Mouse (Mus musculus) hindbrain, embryonic 12.5 days (tissue): ENCODE data around the gene Nup43. TPM values are rescaled to one million over a fixed set of nuclear protein-coding genes. Genes with fewer than 3 reads are reported as not detected.

Experiments
- ATAC-seq: fragments of 200-750 bp; cut with Nextera tagmentation; 2 replicates; pipeline ENCODE4 v1.8.0; 2017; ENCODE audit warnings: moderate TSS enrichment; ENCODE audit not compliant: low FRiP score
- H3K27ac ChIP-seq: fragments of 300-500 bp; sonication (generic); 2 replicates; pipeline ENCODE4 v1.5.1; 2016; ENCODE audit warnings: mild to moderate bottlenecking
- H3K27me3 ChIP-seq: fragments of 300-500 bp; sonication (generic); 2 replicates; pipeline ENCODE4 v1.6.1; 2016; ENCODE audit warnings: mild to moderate bottlenecking
- H3K36me3 ChIP-seq: fragments of 300-500 bp; sonication (generic); 2 replicates; pipeline ENCODE4 v1.6.1; 2016; ENCODE audit warnings: mild to moderate bottlenecking
- H3K4me1 ChIP-seq: fragments of 300-500 bp; sonication (generic); 2 replicates; pipeline ENCODE4 v1.6.1; 2016
- H3K4me2 ChIP-seq: fragments of 300-500 bp; sonication (generic); replicated peaks from 2 replicates; pipeline ENCODE4 v1.6.1; 2016; ENCODE audit warnings: mild to moderate bottlenecking
- H3K4me3 ChIP-seq: fragments of 300-500 bp; sonication (generic); 2 replicates; pipeline ENCODE4 v1.5.1; 2016; ENCODE audit warnings: mild to moderate bottlenecking
- H3K9ac ChIP-seq: fragments of 300-500 bp; sonication (generic); 2 replicates; pipeline ENCODE4 v1.6.1; 2016; ENCODE audit warnings: mild to moderate bottlenecking, moderate library complexity
- H3K9me3 ChIP-seq: fragments of 300-500 bp; sonication (generic); replicated peaks from 2 replicates; pipeline ENCODE4 v1.6.1; 2016; ENCODE audit warnings: mild to moderate bottlenecking
- WGBS: fragments of 180-500 bp; shearing (Covaris S2); methylation state at CpG from one replicate; pipeline ENCODE4 v1.1.7; 2016; 5-methylcytosine and 5-hydroxymethylcytosine counted together
- polyA plus RNA-seq: library from polyadenylated mRNA; unstranded; fragments of >200 nt; fragmentation: Nextera tagmentation; extraction: Ambion mirVana; gene quantifications from 2 replicates; pipeline ENCODE4 v1.2.1, GENCODE M21; 2016

The Nup43 gene
- polyA plus RNA-seq, 1 experiment from 2014 or later = 40.6 TPM

GRCm38 (mm10) chr10:7651057-7651456 is 16.2 kb upstream of the Nup43 start:
- H3K4me3 ChIP-seq = no peak overlapping the region
- ATAC-seq = no peak
- H3K9me3 ChIP-seq = no peaks in the 10 kb centered on the region
- no peak overlapping the region for H3K9ac ChIP-seq
- H3K27ac ChIP-seq = no peak overlapping the region
- 96% methylated on average over 2 of the region's 2 CpGs for WGBS
- no peaks in the 10 kb centered on the region for H3K4me1 ChIP-seq
- no peaks in the 10 kb centered on the region for H3K27me3 ChIP-seq
- no peak overlapping the region for H3K4me2 ChIP-seq
- H3K36me3 ChIP-seq = peaks cover 25% of the 10 kb centered on the region

DNA sequence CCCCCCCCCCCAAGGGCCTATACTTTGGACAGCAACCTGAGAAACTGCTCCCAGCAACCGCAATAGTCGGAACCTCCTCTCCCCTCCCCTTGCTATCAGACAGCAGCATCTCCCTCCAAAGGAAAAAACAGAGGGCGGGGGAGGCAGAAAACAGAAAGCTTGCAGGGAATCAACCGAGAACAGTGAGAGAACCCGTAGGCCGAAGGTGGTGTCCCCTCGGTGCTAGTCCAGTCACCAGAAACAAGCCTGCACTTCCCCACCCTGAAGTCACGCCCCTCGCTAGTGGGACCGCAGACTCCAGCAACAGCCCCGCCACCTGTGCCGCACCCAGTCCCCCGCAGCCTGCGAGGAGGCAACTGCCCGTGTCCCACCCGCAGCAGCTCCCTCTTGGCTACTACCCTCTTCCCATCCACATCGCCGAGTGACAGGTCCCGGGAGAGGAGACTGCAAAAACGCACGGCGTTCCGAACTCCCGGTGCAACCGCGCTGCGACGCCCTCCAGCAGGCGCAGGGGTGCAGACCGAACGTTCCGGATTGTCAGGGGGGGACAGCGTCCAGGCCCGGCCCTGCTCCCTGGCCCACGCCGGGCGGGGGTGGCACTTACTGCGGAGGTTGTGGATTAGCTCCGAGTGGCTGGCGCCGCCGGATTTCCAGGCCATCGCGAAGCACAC is 4.7 kb upstream of the Nup43 start:
- Histone ChIP-seq H3K36me3 (no peaks in the 10 kb centered on the region), H3K4me2 (peak overlapping the region; percentile 83), H3K9ac (peak overlapping the region; percentile 89), H3K27ac (peak overlapping the region; percentile 92), H3K4me1 (peaks cover 10% of the 10 kb centered on the region), H3K27me3 (no peaks in the 10 kb centered on the region), H3K4me3 (peak overlapping the region; percentile 94), H3K9me3 (no peaks in the 10 kb centered on the region)
- ATAC-seq = peak; percentile 79
- under 1% methylated on average over 44 of the region's 44 CpGs for WGBS

GRCm38 (mm10) chr10:7663159-7664026 is 3.9 kb upstream of the Nup43 start:
- H3K36me3 ChIP-seq = no peaks in the 10 kb centered on the region
- peaks cover 17% of the 10 kb centered on the region for H3K4me1 ChIP-seq
- no peaks in the 10 kb centered on the region for H3K27me3 ChIP-seq
- WGBS = under 1% methylated on average over 63 of the region's 64 CpGs
- peak overlapping the region; percentile 83 for H3K4me2 ChIP-seq
- peak overlapping the region; percentile 94 for H3K4me3 ChIP-seq
- peak; percentile 95 for ATAC-seq
- H3K9me3 ChIP-seq = no peaks in the 10 kb centered on the region
- peak overlapping the region; percentile 92 for H3K27ac ChIP-seq
- H3K9ac ChIP-seq = peak overlapping the region; percentile 89

- H3K9ac ChIP-seq = peak overlapping the region; percentile 89; the same call in 1 of the 2 replicates
- no peaks in the 10 kb centered on the region for H3K27me3 ChIP-seq
- WGBS = 73% methylated on average over 6 of the region's 6 CpGs
- no peaks in the 10 kb centered on the region for H3K36me3 ChIP-seq
- no peaks in the 10 kb centered on the region for H3K9me3 ChIP-seq
- peak overlapping the region; percentile 83 for H3K4me2 ChIP-seq
- H3K4me3 ChIP-seq = peak overlapping the region; percentile 94
- H3K4me1 ChIP-seq = peaks cover 18% of the 10 kb centered on the region
- ATAC-seq = no peak
- 0 out of 2 replicates have a peak overlapping the region, but pooled peaks have one; percentile 92 for H3K27ac ChIP-seq
These were observed 3.2 kb upstream of the Nup43 start for GRCm38 (mm10) chr10:7664027-7664526.

- H3K4me1 ChIP-seq = peaks cover 18% of the 10 kb centered on the region
- no peak overlapping the region for H3K4me2 ChIP-seq
- H3K36me3 ChIP-seq = 0 out of 2 replicates have a peak, but pooled peaks cover 4% of the 10 kb centered on the region
- H3K9ac ChIP-seq = no peak overlapping the region
- WGBS = 91% methylated on average over 1 of the region's 1 CpGs
- H3K4me3 ChIP-seq = no peak overlapping the region
- no peak overlapping the region for H3K27ac ChIP-seq
- H3K9me3 ChIP-seq = no peaks in the 10 kb centered on the region
- ATAC-seq = no peak
- H3K27me3 ChIP-seq = no peaks in the 10 kb centered on the region
These were observed 2.4 kb upstream of the Nup43 start for GRCm38 (mm10) chr10:7664889-7665288.

GRCm38 (mm10) chr10:7673673-7674072 is 6.4 kb downstream of the Nup43 start:
- no peak overlapping the region for H3K27ac ChIP-seq
- 0 out of 2 replicates have a peak, but pooled peaks cover 3% of the 10 kb centered on the region for H3K4me1 ChIP-seq
- H3K4me2 ChIP-seq = no peak overlapping the region
- H3K9ac ChIP-seq = no peak overlapping the region
- H3K4me3 ChIP-seq = no peak overlapping the region
- H3K9me3 ChIP-seq = no peaks in the 10 kb centered on the region
- no peaks in the 10 kb centered on the region for H3K27me3 ChIP-seq
- peaks cover 49% of the 10 kb centered on the region for H3K36me3 ChIP-seq
- 71% methylated on average over 1 of the region's 1 CpGs for WGBS
- ATAC-seq = no peak

- Histone ChIP-seq H3K9ac (peak within 1 kb of the TSS; percentile 100), H3K9me3 (no peaks in the 10 kb centered on the region), H3K36me3 (peaks cover 27% of the 10 kb centered on the region), H3K4me2 (peak within 1 kb of the TSS; percentile 63), H3K27ac (peak within 1 kb of the TSS; percentile 96), H3K4me3 (peak within 1 kb of the TSS; percentile 100), H3K27me3 (no peaks in the 10 kb centered on the region), H3K4me1 (peaks cover 29% of the 10 kb centered on the region)
- peak; percentile 90 for ATAC-seq
- under 1% methylated on average over 53 of the region's 65 CpGs for WGBS
These were observed 13.5 kb downstream of the Nup43 start, which contains the start of the genes Pcmt1 and Lats1 for GRCm38 (mm10) chr10:7680731-7681301. Pcmt1 (minus strand) TSS chr10:7681136. Lats1 (plus strand) TSS chr10:7681214.

DNA sequence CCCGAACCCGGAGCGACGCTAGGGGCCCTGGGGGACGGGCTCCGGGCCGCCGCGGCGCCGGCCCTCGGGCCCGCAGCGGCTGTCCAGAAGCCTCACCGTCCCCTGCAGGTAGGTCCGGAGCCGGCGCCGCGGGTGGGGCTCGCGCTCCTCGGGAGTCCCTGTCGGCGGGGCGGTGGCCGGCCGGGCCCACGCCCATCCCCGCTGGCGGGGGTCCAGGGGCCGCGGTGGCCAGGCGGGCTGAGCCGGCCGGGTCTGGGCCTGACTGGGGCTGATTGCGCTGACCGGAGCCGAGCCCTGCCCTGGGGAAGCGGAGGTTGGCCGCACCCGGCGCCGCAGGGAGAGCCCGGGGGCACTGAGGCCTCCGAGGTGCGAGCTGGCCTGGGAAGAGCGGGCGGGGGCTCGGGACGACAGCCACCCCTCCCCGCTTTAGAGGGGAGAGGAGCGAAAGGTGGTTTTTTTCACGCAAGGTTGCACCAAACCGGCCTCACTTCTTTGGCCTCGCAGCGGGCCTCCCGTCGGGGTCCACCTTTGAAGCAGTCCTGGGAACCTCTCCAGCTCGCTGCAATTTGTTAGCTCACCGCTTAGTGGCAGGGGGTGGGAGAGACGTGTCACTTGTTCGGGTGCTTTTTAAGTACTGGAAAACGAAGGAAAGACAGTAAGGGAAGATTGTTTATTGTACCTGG is 14.2 kb downstream of the Nup43 start:
- Histone ChIP-seq H3K27ac (peak overlapping the region; percentile 96), H3K4me1 (peaks cover 29% of the 10 kb centered on the region)

DNA sequence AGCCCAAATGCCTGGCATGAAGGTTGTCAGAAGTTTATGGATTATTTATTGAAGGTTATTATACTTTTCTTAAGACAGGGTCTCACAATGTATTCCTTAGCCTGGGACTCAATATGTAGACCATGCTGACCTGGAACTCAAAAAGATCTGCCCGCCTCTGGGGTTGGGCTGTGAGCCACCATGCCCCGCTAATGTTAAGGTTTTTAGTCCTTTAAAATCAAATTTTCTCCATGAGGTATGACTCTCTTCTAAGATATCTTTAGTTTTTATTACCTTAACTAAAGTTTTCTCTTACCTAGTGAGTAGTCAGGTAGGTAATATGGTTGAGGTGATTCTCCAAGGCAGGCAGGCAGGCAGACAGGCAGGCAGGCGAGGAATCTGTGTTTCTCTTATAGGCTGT is 14.9 kb downstream of the Nup43 start:
- peak overlapping the region; percentile 100; the same call in 1 of the 2 replicates for H3K9ac ChIP-seq
- peak overlapping the region; percentile 63 for H3K4me2 ChIP-seq
- no peak overlapping the region for H3K27ac ChIP-seq
- peaks cover 29% of the 10 kb centered on the region for H3K4me1 ChIP-seq
- ATAC-seq = no peak
- peak overlapping the region; percentile 100 for H3K4me3 ChIP-seq
- WGBS = 64% methylated on average over 3 of the region's 3 CpGs
- H3K36me3 ChIP-seq = peaks cover 15% of the 10 kb centered on the region
- no peaks in the 10 kb centered on the region for H3K9me3 ChIP-seq
- H3K27me3 ChIP-seq = no peaks in the 10 kb centered on the region

More for the DNA sequence above, 14.2 kb downstream of the Nup43 start:
- peak; percentile 86 for ATAC-seq
- no peaks in the 10 kb centered on the region for H3K27me3 ChIP-seq
- under 1% methylated on average over 63 of the region's 64 CpGs for WGBS
- no peaks in the 10 kb centered on the region for H3K9me3 ChIP-seq
- peak overlapping the region; percentile 100 for H3K9ac ChIP-seq
- H3K36me3 ChIP-seq = peaks cover 22% of the 10 kb centered on the region
- peak overlapping the region; percentile 100 for H3K4me3 ChIP-seq
- H3K4me2 ChIP-seq = peak overlapping the region; percentile 63

DNA sequence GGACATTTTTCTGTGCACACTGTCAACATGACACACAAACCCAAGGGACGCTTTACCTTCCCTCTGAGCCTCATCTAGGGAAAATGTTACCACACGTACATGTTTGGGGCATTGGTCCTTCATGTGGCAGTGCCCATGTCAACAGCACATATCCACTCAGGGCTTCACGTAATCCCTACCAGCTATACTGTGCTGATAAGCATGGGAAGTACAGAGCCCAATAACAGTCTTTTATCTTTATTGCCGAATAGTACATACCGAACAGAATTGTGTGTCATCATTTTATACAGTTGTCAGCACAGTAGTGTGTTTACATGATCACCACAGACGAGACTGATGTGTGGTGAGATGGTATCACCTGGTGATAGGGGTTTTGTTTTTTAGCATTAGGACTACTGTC is 19.6 kb downstream of the Nup43 start:
- H3K27me3 ChIP-seq = no peaks in the 10 kb centered on the region
- ATAC-seq = no peak
- no peak overlapping the region for H3K4me3 ChIP-seq
- H3K4me2 ChIP-seq = no peak overlapping the region
- H3K4me1 ChIP-seq = peaks cover 13% of the 10 kb centered on the region
- H3K36me3 ChIP-seq = peaks cover 9% of the 10 kb centered on the region
- 95% methylated on average over 6 of the region's 6 CpGs for WGBS
- H3K9ac ChIP-seq = no peak overlapping the region
- no peak overlapping the region for H3K27ac ChIP-seq
- no peaks in the 10 kb centered on the region for H3K9me3 ChIP-seq

DNA sequence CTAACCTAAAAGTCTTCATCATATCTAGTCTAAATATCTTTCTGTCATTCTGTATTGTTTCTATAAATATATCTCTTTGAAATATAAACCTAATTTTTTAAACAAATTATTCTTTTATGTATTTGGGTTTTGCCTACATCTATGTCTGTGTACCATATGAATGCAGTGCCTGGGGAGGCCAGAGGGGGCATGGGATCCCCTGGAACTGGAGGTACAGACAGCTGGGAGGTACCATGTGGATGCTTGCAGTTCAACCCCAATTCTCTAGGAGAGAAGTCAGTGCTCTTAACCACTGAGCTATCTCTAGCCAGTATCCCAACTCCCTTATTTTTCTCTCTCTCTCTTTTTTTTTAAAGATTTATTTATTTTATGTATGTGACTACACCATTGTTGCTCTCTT is 28.0 kb downstream of the Nup43 start:
- H3K9me3 ChIP-seq = no peaks in the 10 kb centered on the region
- no peak overlapping the region for H3K4me2 ChIP-seq
- no peak overlapping the region for H3K27ac ChIP-seq
- H3K9ac ChIP-seq = no peak overlapping the region
- no peaks in the 10 kb centered on the region for H3K27me3 ChIP-seq
- H3K36me3 ChIP-seq = peaks cover 79% of the 10 kb centered on the region
- H3K4me1 ChIP-seq = no peaks in the 10 kb centered on the region
- H3K4me3 ChIP-seq = no peak overlapping the region
- ATAC-seq = no peak
